ENCODE assay signal across 8 mouse cellular contexts in genomic region chr9:58266571-58267011, GRCm38 (mm10). TPM values are rescaled to one million over a fixed set of nuclear protein-coding genes. Genes with fewer than 3 reads are reported as not detected.
A peak's percentile ranks its signal among the peaks of the same experiment; 100 is the strongest.
DNase-seq lines count a peak whose midpoint lies in the region; ATAC-seq and TF ChIP-seq lines count a peak whose summit lies in the region.
"Had no signal": no experiment of that assay in that cellular context is flagged by ENCODE, and none has a peak within 500 bp of the region (broad histone marks: within the 10 kb centered on the region; RNA-seq: fewer than 3 reads in every experiment).

No protein-coding gene starts in this region.

- 24% methylated on average over 4 of the region's 4 CpGs for WGBS in lung, embryonic 16.5 days
- 48% methylated on average over 4 of the region's 4 CpGs for WGBS in hindbrain, postnatal 0 days

- H3K9ac ChIP-seq in lung, embryonic 16.5 days (ENCODE audit: low read length): 0 out of 2 replicates have a peak overlapping the region, but pooled peaks have one; percentile 11
- H3K9ac ChIP-seq in hindbrain, postnatal 0 days (replicated peaks; ENCODE audit: low read length): no peak overlapping the region
- H3K9ac ChIP-seq: forebrain, postnatal 0 days had no signal

- no peak for DNase-seq in lung, postnatal 4 days
- DNase-seq in hindbrain, postnatal 0 days (ENCODE audit: low spot score): no peak
- DNase-seq in T-cell, adult 2 months (ENCODE audit: low spot score): no peak
- no peak for DNase-seq in urinary bladder, adult 2 months (ENCODE audit: low spot score)
- DNase-seq: forebrain, postnatal 0 days had no signal

- TF ChIP-seq CTCF in hindbrain, postnatal 0 days (IDR thresholded peaks at IDR 0.05; ENCODE audit: low read depth): no peak

- H3K27me3 ChIP-seq in lung, embryonic 16.5 days (ENCODE audit: control insufficient read depth, insufficient read depth, low read depth, low read length): no peaks in the 10 kb centered on the region
- H3K27me3 ChIP-seq in hindbrain, postnatal 0 days (ENCODE audit: insufficient read depth, low read length): no peaks in the 10 kb centered on the region

- peak overlapping the region; percentile 71 for H3K27ac ChIP-seq in lung, embryonic 16.5 days (ENCODE audit: low read length)
- peak overlapping the region; percentile 67 for H3K27ac ChIP-seq in brown adipose tissue, adult 24 weeks (replicated peaks; ENCODE audit: low read depth, low read length)
- H3K27ac ChIP-seq in hindbrain, postnatal 0 days: 0 out of 2 replicates have a peak overlapping the region, but pooled peaks have one; percentile 15

- no peak overlapping the region for H3K4me3 ChIP-seq in lung, embryonic 16.5 days (ENCODE audit: low read length)
- no peak overlapping the region for H3K4me3 ChIP-seq in brown adipose tissue, adult 24 weeks (ENCODE audit: insufficient read depth, low read depth, low read length)
- H3K4me3 ChIP-seq in hindbrain, postnatal 0 days (ENCODE audit: low read length): no peak overlapping the region

- peak; percentile 65; the same call in 1 of the 2 replicates for ATAC-seq in lung, embryonic 16.5 days (ENCODE audit: low read depth)
- ATAC-seq in hindbrain, postnatal 0 days: no peak
- peak; percentile 68 for ATAC-seq in monocyte, adult 5-6 weeks (replicated peaks; ENCODE audit: insufficient number of reproducible peaks, low FRiP score, low TSS enrichment, poor library complexity, severe bottlenecking)
- ATAC-seq: forebrain, postnatal 0 days had no signal

- H3K9me3 ChIP-seq in lung, embryonic 16.5 days (ENCODE audit: control insufficient read depth, low read length): no peaks in the 10 kb centered on the region
- H3K9me3 ChIP-seq in hindbrain, postnatal 0 days (ENCODE audit: low read length): no peaks in the 10 kb centered on the region

- no peak overlapping the region for H3K4me2 ChIP-seq in lung, embryonic 16.5 days (ENCODE audit: low read depth, low read length)
- no peak overlapping the region for H3K4me2 ChIP-seq in hindbrain, postnatal 0 days (ENCODE audit: low read depth, low read length)

- H3K4me1 ChIP-seq in lung, embryonic 16.5 days (replicated peaks; ENCODE audit: control insufficient read depth, insufficient read depth, low read length): peaks cover 7% of the 10 kb centered on the region; the same call in 1 of the 2 replicates
- H3K4me1 ChIP-seq in brown adipose tissue, adult 24 weeks (ENCODE audit: control insufficient read depth, insufficient read depth, insufficient read length, low read length): peaks cover 3% of the 10 kb centered on the region; the same call in 1 of the 2 replicates
- H3K4me1 ChIP-seq in hindbrain, postnatal 0 days (ENCODE audit: insufficient read depth, low read length): no peaks in the 10 kb centered on the region

- peaks cover 7% of the 10 kb centered on the region for H3K36me3 ChIP-seq in lung, embryonic 16.5 days (ENCODE audit: control insufficient read depth, insufficient read depth, low read length)
- peaks cover 9% of the 10 kb centered on the region for H3K36me3 ChIP-seq in hindbrain, postnatal 0 days (ENCODE audit: insufficient read depth, low read length)

RNA-seq across cellular contexts. Expression of gene Stoml1, which starts 13.6 kb away (rescaled TPM):
- 28.7 and 28.8 TPM in 2 replicates for polyA plus RNA-seq in lung, embryonic 16.5 days (2015; fragmentation: Nextera tagmentation; extraction: Ambion mirVana)
- polyA plus RNA-seq in brown adipose tissue, adult 24 weeks (2012; ENCODE audit: insufficient read depth, insufficient read length, missing spikeins): 7.9 and 8.1 TPM in 2 replicates
- total RNA-seq in hindbrain, postnatal 0 days (2014; rRNA removed): 145 and 157 TPM in 2 replicates
- 136 and 141 TPM in 2 replicates for polyA plus RNA-seq in hindbrain, postnatal 0 days (2015; fragmentation: Nextera tagmentation; extraction: Ambion mirVana)
- 11.3 to 14.2 TPM (median 13.0 TPM) in 3 replicates for total RNA-seq in monocyte, adult 5-6 weeks (2017)
- polyA plus RNA-seq in urinary bladder, adult 2 months (2012; rRNA removed): 60.9 and 66.9 TPM in 2 replicates

RNA-seq across cellular contexts. Expression of gene Pml, which starts 17.0 kb away (rescaled TPM):
- polyA plus RNA-seq in lung, embryonic 16.5 days (2015; fragmentation: Nextera tagmentation; extraction: Ambion mirVana): 20.4 and 21.6 TPM in 2 replicates
- 6.6 and 9.4 TPM in 2 replicates for polyA plus RNA-seq in brown adipose tissue, adult 24 weeks (2012; ENCODE audit: insufficient read depth, insufficient read length, missing spikeins)
- total RNA-seq in hindbrain, postnatal 0 days (2014; rRNA removed): 11.4 and 17.0 TPM in 2 replicates
- 3.2 and 4.8 TPM in 2 replicates for polyA plus RNA-seq in hindbrain, postnatal 0 days (2015; fragmentation: Nextera tagmentation; extraction: Ambion mirVana)
- total RNA-seq in monocyte, adult 5-6 weeks (2017): 6.6 to 23.5 TPM (median 15.6 TPM) in 3 replicates
- polyA plus RNA-seq in urinary bladder, adult 2 months (2012; rRNA removed): 14.2 and 21.8 TPM in 2 replicates

RNA-seq across cellular contexts. Expression of gene Loxl1, which starts 46.4 kb away (rescaled TPM):
- 38.6 and 42.4 TPM in 2 replicates for polyA plus RNA-seq in lung, embryonic 16.5 days (2015; fragmentation: Nextera tagmentation; extraction: Ambion mirVana)
- 8.1 and 13.8 TPM in 2 replicates for polyA plus RNA-seq in brown adipose tissue, adult 24 weeks (2012; ENCODE audit: insufficient read depth, insufficient read length, missing spikeins)
- 11.9 and 13.8 TPM in 2 replicates for total RNA-seq in hindbrain, postnatal 0 days (2014; rRNA removed)
- 9.1 and 9.7 TPM in 2 replicates for polyA plus RNA-seq in hindbrain, postnatal 0 days (2015; fragmentation: Nextera tagmentation; extraction: Ambion mirVana)
- not detected in 3 replicates for total RNA-seq in monocyte, adult 5-6 weeks (2017)
- polyA plus RNA-seq in urinary bladder, adult 2 months (2012; rRNA removed): 56.0 and 68.7 TPM in 2 replicates

Comparison
In these comparisons a context has a peak if more than half of its experiments do, and no peak if none do; other contexts are left out.
1. H3K27ac ChIP-seq: peak in every context shown above with its lines; median percentile 71 in lung, embryonic 16.5 days; 67 in brown adipose tissue, adult 24 weeks; 15 in hindbrain, postnatal 0 days.